Mouse (Mus musculus) midbrain, postnatal 0 days (tissue): Measurements from ENCODE around the gene Rtn4rl1. TPM values are rescaled to one million over a fixed set of nuclear protein-coding genes. Genes with fewer than 3 reads are reported as not detected.
A peak's percentile ranks its signal among the peaks of the same experiment; 100 is the strongest.

Experiments used
- ATAC-seq: fragments of 200-750 bp; cut with Nextera tagmentation; 2 replicates; pipeline ENCODE4 v1.8.0; 2017; ENCODE audit warnings: moderate number of reproducible peaks, mild to moderate bottlenecking, moderate TSS enrichment, moderate library complexity; ENCODE audit not compliant: low FRiP score
- DNase-seq: peaks from one replicate; pipeline ENCODE4 v3.0.0-alpha.2; 2015; ENCODE audit warnings: low spot score
- H3K27ac ChIP-seq: fragments of 300-500 bp; sonication (generic); 2 replicates; pipeline ENCODE4 v1.5.1; 2014; ENCODE audit warnings: low read depth, mild to moderate bottlenecking, low read length, mixed read lengths
- H3K27me3 ChIP-seq: fragments of 300-500 bp; sonication (generic); 2 replicates; pipeline ENCODE4 v1.6.1; 2014; ENCODE audit warnings: low read length, control low read depth, mixed read lengths; ENCODE audit not compliant: insufficient read depth
- H3K36me3 ChIP-seq: fragments of 300-500 bp; sonication (generic); 2 replicates; pipeline ENCODE4 v1.6.1; 2014; ENCODE audit warnings: low read length, control low read depth, mixed read lengths; ENCODE audit not compliant: insufficient read depth
- H3K4me1 ChIP-seq: fragments of 300-500 bp; sonication (generic); 2 replicates; pipeline ENCODE4 v1.6.1; 2014; ENCODE audit warnings: mild to moderate bottlenecking, control low read depth, antibody characterized with exemption, low read length, mixed read lengths; ENCODE audit not compliant: insufficient read depth
- H3K4me2 ChIP-seq: fragments of 300-500 bp; sonication (generic); 2 replicates; pipeline ENCODE4 v1.6.1; 2014; ENCODE audit warnings: low read depth, mild to moderate bottlenecking, low read length, mixed read lengths; ENCODE audit not compliant: poor library complexity, severe bottlenecking
- H3K4me3 ChIP-seq: fragments of 300-500 bp; sonication (generic); 2 replicates; pipeline ENCODE4 v1.5.1; 2014; ENCODE audit warnings: low read depth, mild to moderate bottlenecking, low read length, moderate library complexity
- H3K9ac ChIP-seq: fragments of 300-500 bp; sonication (generic); replicated peaks from 2 replicates; pipeline ENCODE4 v1.6.1; 2014; ENCODE audit warnings: mild to moderate bottlenecking, low read length, moderate library complexity, mixed read lengths; ENCODE audit not compliant: poor library complexity, severe bottlenecking
- H3K9me3 ChIP-seq: fragments of 300-500 bp; sonication (generic); 2 replicates; pipeline ENCODE4 v1.6.1; 2016; ENCODE audit warnings: low read length, control low read depth
- CTCF ChIP-seq: IDR thresholded peaks from 2 replicates; pipeline ENCODE4 v1.5.1; 2016; ENCODE audit warnings: antibody characterized with exemption, mild to moderate bottlenecking
- WGBS: fragments of 180-500 bp; shearing (Covaris S2); extraction: QIAGEN DNeasy Blood & Tissue Kit; methylation state at CpG from one replicate; pipeline ENCODE4 v1.1.7; 2014; 5-methylcytosine and 5-hydroxymethylcytosine counted together
- polyA plus RNA-seq: library from polyadenylated mRNA; unstranded; fragments of >200 nt; fragmentation: Nextera tagmentation; extraction: Ambion mirVana; gene quantifications from 2 replicates; pipeline ENCODE4 v1.2.1, GENCODE M21; 2015
- total RNA-seq: library from RNA; depleted of rRNA; stranded (reverse); fragments of >200 nt; gene quantifications from 2 replicates; pipeline ENCODE4 v1.2.3, GENCODE M21; 2014

Gene Rtn4rl1
- total and polyA plus RNA-seq, 2 experiments from 2014 or later: 17.5 to 18.5 TPM

- ATAC-seq: no peak
- H3K4me2 ChIP-seq: no peak overlapping the region
These were observed 69.8 kb downstream of the Rtn4rl1 start for GRCm38 (mm10) chr11:75263274-75263963.

GRCm38 (mm10) chr11:75263964-75264312, 70.4 kb downstream of the Rtn4rl1 start:
- no peak for TF ChIP-seq CTCF
- 0 out of 2 replicates have a peak overlapping the region, but pooled peaks have one; percentile 19 for H3K9ac ChIP-seq
- DNase-seq (no peak), ATAC-seq (no peak)
- H3K36me3 ChIP-seq: no peaks in the 10 kb centered on the region
- H3K27ac ChIP-seq: no peak overlapping the region
- 44% methylated on average over 6 of the region's 6 CpGs for WGBS
- H3K9me3 ChIP-seq: no peaks in the 10 kb centered on the region
- H3K4me2 ChIP-seq: no peak overlapping the region
- H3K4me1 ChIP-seq: peaks cover 8% of the 10 kb centered on the region; the same call in 1 of the 2 replicates
- no peak overlapping the region for H3K4me3 ChIP-seq
- H3K27me3 ChIP-seq: no peaks in the 10 kb centered on the region

More at GRCm38 (mm10) chr11:75263274-75263963, 69.8 kb downstream of the Rtn4rl1 start:
- TF ChIP-seq CTCF: no peak
- H3K4me3 ChIP-seq: no peak overlapping the region
- H3K4me1 ChIP-seq: peaks cover 8% of the 10 kb centered on the region; the same call in 1 of the 2 replicates
- H3K9ac ChIP-seq: 0 out of 2 replicates have a peak overlapping the region, but pooled peaks have one; percentile 19
- no peak for DNase-seq
- no peaks in the 10 kb centered on the region for H3K9me3 ChIP-seq
- H3K36me3 ChIP-seq: no peaks in the 10 kb centered on the region
- no peak overlapping the region for H3K27ac ChIP-seq
- WGBS: 57% methylated on average over 15 of the region's 15 CpGs
- no peaks in the 10 kb centered on the region for H3K27me3 ChIP-seq

GRCm38 (mm10) chr11:75264550-75264949, 71.0 kb downstream of the Rtn4rl1 start:
- Histone ChIP-seq H3K4me2 (no peak overlapping the region), H3K4me1 (peaks cover 8% of the 10 kb centered on the region; the same call in 1 of the 2 replicates), H3K36me3 (no peaks in the 10 kb centered on the region), H3K27me3 (no peaks in the 10 kb centered on the region), H3K9ac (no peak overlapping the region), H3K4me3 (no peak overlapping the region), H3K9me3 (no peaks in the 10 kb centered on the region), H3K27ac (no peak overlapping the region)
- TF ChIP-seq CTCF: peak; percentile 44
- 82% methylated on average over 6 of the region's 6 CpGs for WGBS
- DNase-seq (no peak), ATAC-seq (no peak)

- H3K27me3 ChIP-seq: no peaks in the 10 kb centered on the region
- no peak overlapping the region for H3K4me2 ChIP-seq
- DNase-seq (no peak), ATAC-seq (no peak)
- no peak overlapping the region for H3K9ac ChIP-seq
- no peak for TF ChIP-seq CTCF
- H3K9me3 ChIP-seq: no peaks in the 10 kb centered on the region
- H3K27ac ChIP-seq: no peak overlapping the region
- no peak overlapping the region for H3K4me3 ChIP-seq
- H3K4me1 ChIP-seq: peaks cover 8% of the 10 kb centered on the region; the same call in 1 of the 2 replicates
- no peaks in the 10 kb centered on the region for H3K36me3 ChIP-seq
- 79% methylated on average over 15 of the region's 15 CpGs for WGBS
These were observed 72.0 kb downstream of the Rtn4rl1 start for GRCm38 (mm10) chr11:75265545-75265944.

- 49% methylated on average over 9 of the region's 9 CpGs for WGBS
- Histone ChIP-seq H3K9me3 (no peaks in the 10 kb centered on the region), H3K4me2 (no peak overlapping the region), H3K27me3 (no peaks in the 10 kb centered on the region), H3K27ac (0 out of 2 replicates have a peak overlapping the region, but pooled peaks have one; percentile 12), H3K36me3 (no peaks in the 10 kb centered on the region), H3K4me1 (peaks cover 7% of the 10 kb centered on the region), H3K4me3 (no peak overlapping the region), H3K9ac (no peak overlapping the region)
- TF ChIP-seq CTCF: no peak
- no peak for ATAC-seq
- peak; percentile 59 for DNase-seq
These were observed 74.3 kb downstream of the Rtn4rl1 start for GRCm38 (mm10) chr11:75267826-75268281.

- TF ChIP-seq CTCF: no peak
- H3K27me3 ChIP-seq: no peaks in the 10 kb centered on the region
- H3K27ac ChIP-seq: no peak overlapping the region
- peaks cover 9% of the 10 kb centered on the region for H3K4me1 ChIP-seq
- H3K4me3 ChIP-seq: no peak overlapping the region
- no peaks in the 10 kb centered on the region for H3K9me3 ChIP-seq
- no peak overlapping the region for H3K9ac ChIP-seq
- H3K4me2 ChIP-seq: no peak overlapping the region
- 70% methylated on average over 5 of the region's 5 CpGs for WGBS
- DNase-seq (no peak), ATAC-seq (no peak)
- H3K36me3 ChIP-seq: no peaks in the 10 kb centered on the region
These were observed 74.9 kb downstream of the Rtn4rl1 start for GRCm38 (mm10) chr11:75268492-75268891.
